Mouse (Mus musculus): Measurements from ENCODE around the gene Prrx1.

Gene Prrx1

DNA sequence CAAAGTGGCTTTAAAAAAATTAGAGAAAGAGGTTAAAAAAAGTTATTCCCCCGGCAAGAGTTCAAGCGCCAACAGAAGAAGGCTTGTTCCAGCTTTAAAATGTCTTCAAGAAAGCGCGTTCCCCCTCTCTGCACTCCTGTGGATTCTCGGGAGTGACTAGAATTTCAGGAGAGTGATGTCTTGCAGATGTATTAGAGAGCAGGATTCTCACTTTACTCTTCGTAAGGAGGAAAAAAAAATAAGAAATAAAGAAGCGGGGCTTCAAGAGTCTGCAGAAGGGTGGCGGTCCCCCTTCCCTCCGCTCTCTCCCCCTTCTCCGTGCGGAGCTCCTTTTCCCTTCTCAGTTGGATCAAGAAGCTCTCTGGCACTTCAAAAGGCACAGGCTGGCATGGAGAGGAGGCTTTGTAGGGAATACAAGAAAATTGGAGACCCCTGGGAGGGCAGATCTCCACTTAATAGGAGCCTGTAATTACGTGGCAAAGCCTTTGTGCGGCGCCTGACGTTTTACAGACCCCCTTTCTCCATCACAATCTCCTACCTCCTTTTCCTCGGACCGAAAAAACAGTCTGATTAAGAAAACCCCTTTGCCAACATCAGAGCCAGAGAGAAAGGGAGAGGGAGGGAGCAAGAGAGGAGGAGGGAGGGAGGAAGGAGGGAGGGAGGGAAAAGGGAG, at the start of gene Prrx1:
Gene Prrx1 (minus strand): TSS at position 610 of the 673 bp plus-strand sequence.
- DNase-seq = no peak

GRCm38 (mm10) chr1:163362202-163362601, 48.7 kb upstream of the Prrx1 start:
- DNase-seq = no peak

GRCm38 (mm10) chr1:163361376-163361775, 47.9 kb upstream of the Prrx1 start:
- no peak for DNase-seq

- no peak for DNase-seq
These were observed 47.3 kb upstream of the Prrx1 start for GRCm38 (mm10) chr1:163360796-163361195.

DNA sequence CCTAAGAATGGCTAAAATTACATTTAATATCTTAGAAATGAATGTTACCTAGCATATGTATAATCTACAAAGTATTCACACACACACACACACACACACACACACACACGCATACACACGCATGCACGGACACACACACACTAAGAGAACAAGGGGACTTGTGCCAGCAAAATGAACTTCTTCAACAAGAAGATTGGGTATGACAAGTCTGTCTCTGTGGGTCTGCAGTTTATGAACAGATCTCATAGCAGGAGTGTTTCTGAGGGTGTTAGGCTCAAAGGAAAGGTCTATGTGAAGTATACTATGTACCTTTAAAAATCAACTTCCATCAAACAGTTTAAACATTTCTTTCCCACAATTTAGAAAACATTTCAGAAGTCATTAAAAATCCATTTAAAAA, 46.0 kb upstream of the Prrx1 start:
- no peak for DNase-seq

- no peak for DNase-seq
These were observed 44.7 kb upstream of the Prrx1 start for GRCm38 (mm10) chr1:163358165-163358564.

GRCm38 (mm10) chr1:163357733-163358132, 44.2 kb upstream of the Prrx1 start:
- DNase-seq = no peak

DNA sequence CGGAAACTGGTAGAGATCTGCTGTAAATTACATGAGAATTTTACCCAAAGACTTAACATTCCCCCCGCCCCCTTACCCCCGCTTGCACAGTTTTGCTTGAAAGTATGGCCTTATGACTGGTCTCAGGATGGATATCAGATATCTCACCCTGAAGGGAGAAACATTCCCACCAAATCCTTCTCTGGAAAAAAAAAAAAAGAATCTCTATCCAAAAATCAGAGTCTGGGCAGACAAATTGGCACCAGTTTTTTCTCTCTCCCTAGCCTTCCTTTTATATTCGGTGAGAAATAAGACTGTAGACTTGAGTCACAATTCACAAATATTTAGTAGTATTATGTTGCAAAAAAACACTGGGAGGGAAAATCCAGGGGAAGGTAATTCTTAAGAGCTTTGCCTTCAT, 42.7 kb upstream of the Prrx1 start:
- no peak for DNase-seq

DNA sequence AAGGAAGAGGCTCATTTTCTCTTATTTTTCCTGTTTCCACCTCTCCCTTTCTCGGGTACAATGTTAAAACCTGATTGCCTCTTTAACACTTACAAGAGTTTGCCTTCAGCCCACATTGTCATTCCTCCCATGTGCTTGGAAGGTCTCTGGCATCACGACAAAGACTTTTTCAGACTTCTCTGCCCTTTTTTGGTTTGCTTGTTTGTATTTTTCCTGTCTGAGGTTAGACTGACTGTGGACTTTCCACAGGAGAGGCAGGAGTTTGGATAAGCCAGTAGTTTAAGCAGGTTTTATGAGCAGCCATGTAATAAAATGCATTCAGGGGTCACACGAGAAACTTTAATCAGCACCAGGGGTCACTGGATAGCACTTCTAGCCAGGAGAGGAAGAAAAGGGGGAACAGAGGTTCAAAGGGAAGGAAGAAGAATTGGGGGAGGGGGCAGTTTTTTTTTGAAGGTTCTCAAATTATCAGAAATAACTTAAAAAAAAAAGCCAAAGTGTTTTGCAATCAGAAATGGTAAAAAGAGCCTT, 42.2 kb upstream of the Prrx1 start:
- no peak for DNase-seq

GRCm38 (mm10) chr1:163350988-163351387, 37.5 kb upstream of the Prrx1 start:
- DNase-seq = no peak

DNA sequence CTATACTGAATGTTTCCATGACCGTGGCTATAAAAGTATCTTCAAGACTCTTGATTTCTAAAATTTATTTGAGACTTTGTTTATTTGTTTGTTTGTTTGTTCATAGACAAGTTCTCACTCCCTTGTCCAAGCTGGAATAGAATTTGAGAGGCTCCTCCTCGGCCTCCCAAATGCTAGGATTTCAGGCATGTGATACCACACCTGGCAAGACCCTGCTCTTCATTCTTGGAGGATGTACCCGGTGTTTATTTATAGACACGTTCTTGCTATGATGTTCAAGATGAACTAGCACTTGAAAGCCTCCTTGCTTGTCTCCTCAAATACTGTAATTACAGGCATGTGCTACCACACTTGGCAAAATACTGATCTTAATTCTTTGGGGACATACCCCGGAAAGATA, 32.0 kb upstream of the Prrx1 start:
- DNase-seq = no peak

GRCm38 (mm10) chr1:163344931-163345330, 31.4 kb upstream of the Prrx1 start:
- DNase-seq = peak in 1 of 2 experiments; percentile 5

DNA sequence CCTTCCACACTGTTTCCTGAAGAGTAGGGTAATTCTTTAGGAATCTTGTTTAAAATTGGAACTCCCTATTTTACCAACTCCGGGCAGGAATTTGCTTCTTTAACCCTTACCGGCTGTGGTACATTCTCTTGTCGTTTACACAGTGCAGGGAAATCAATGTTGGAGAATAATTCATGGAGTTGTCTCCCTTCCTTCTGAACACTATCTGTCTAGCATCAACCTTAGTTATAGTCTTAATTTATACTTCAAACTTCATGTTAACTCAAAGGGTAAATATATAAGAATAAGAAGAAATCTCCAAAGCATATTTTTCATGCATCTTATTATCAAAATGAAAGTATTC, 25.7 kb upstream of the Prrx1 start:
- no peak for DNase-seq

DNA sequence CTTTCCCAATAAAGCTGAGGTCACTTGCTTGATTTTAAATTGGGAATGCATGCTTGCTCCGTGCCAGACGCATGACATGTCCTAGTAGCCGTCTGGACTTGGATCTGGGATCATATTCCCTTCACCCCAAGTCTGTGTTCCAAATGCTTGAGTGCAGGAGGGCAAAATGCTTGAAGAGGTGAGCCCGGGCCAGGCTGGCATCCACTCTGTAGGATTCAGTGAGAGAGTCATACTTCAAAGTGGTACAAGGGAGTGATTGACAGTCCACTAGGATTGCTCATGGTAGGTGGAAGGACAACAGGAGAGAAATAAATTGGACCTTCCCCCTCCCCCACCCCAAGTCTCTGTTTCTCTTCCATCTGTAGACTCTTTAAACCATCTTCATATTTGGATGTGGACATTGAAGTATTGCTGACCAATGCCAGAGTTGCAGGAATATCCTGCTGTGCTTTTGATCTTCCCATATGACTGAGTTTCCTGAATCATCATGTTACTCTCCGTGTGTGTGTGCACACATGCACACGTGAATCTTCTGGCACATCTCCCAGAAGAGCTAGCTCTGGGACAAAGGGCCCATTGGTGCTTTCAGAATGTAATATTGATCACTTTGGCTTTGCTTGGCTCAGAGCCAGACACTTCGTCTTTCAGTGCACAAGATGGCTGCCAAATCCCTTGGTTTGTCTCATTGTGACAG, 25.2 kb upstream of the Prrx1 start:
- DNase-seq = peak in 1 of 2 experiments; percentile 25

DNA sequence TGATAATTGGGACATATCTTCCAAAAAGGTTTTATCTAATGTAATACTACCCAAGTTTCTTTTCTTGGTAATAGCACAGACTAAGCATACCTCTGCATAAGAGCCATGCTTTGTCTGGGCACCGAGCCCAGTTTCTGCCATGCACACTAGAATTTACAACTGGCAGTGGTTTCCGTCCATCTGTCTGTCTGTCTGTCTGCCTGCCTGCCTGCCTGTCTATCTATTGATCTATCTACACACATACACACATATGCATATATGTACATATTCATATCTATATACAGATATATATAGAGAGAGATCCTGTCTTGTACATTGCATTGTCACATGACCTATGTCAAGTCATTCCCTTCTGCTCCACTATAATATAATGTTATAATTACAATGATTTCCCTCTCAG, 24.3 kb upstream of the Prrx1 start:
- no peak for DNase-seq

DNA sequence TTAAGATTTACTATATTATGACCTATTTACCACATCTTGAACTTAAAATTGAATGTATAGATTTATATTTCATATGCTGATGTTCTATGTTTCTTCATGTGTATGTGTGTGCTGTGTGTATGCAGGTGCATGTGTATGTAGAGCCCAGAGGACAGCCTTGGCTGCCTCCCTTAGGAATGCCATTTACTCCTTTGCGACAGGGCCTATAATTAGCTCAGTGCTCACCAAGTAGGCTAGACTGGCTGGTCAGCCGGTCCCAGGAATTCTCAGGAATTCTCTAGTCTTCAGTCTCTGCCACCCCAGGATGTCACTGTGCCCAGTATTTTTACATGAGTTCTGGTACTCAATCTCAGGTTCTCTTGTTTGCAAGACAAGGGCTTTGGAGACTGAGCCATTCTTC, 13.8 kb upstream of the Prrx1 start:
- no peak for DNase-seq

GRCm38 (mm10) chr1:163319669-163320571, 6.4 kb upstream of the Prrx1 start:
- DNase-seq = no peak

DNA sequence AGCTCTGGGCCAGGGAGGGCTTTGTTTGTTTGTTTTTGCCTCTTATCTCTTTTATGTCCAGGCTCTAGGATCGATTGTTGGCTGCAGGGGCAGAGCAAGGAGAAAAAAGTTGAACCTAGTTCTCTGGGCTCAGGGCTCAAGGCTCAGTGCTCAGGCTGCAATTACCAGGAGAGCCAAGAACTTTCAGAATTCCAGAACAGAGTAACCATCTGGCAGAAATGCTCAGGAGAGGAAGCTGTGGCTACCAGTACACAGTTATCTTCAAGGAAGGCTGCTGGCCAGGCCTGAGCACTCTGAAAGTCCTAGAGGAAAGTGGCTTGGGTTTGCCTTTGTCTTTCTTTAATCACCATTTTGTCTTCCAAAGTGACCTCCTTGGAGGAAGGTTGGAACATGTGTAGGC, 3.4 kb upstream of the Prrx1 start:
- no peak for DNase-seq

- no peak for DNase-seq
These were observed 1.4 kb upstream of the Prrx1 start for GRCm38 (mm10) chr1:163314829-163315301.

GRCm38 (mm10) chr1:163313921-163314725, 613 bp upstream of the Prrx1 start:
- DNase-seq = peak in 1 of 2 experiments; percentile 8

DNA sequence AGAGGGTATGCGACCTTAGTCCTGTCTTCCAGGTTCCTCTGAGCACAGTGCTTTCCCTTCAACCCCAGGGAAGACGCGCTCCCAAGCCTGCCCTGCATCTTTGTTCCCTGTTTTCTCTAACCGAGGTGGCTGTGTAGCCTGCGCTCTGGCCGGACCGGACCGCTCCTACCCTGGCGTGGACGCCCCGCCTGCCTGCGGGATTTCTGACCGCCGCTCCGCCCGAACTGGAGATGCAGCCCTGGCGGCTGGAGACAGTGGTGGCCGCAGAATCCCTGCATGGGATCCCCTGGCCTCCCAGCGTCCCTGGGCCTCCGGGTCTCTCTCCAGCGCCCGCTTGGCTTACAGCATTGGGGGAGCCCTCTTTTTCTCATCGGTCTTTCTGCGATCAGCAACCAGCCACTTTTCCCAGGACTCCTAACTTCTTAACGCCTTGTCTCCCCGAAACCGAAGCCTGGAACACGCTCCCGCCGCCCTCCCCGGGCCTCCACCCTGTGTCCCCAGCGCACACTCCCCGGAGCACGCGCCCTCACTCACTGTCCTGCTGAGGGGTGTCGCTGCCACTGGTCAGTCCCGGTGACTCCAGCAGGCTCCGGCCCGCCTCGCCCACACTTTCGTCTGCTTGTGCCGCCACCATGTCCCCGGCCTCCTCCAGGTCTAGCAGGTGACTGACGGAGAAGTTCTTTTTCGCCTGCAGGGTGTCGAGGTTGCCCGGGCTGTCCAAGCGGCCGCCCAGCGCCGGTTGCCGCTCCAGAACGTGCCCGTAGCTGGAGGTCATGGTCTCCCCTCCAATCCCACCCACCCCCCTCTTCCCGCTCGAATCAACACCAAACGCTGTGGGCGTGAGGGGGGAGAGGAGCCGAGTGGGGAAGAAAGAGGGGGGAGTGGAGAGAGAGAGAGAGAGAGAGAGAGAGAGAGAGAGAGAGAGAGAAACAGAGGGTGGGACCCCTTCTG, 1.4 kb downstream of the Prrx1 start:
- peak; percentile 27 to 33 for DNase-seq
